Mouse (Mus musculus): ENCODE results near the gene Rnf10. TPM values are rescaled to one million over a fixed set of nuclear protein-coding genes. Genes with fewer than 3 reads are reported as not detected.
A peak's percentile ranks its signal among the peaks of the same experiment; 100 is the strongest.

Rnf10 gene
- total RNA-seq, 2 experiments from 2014 or later: 247 to 258 TPM

DNA sequence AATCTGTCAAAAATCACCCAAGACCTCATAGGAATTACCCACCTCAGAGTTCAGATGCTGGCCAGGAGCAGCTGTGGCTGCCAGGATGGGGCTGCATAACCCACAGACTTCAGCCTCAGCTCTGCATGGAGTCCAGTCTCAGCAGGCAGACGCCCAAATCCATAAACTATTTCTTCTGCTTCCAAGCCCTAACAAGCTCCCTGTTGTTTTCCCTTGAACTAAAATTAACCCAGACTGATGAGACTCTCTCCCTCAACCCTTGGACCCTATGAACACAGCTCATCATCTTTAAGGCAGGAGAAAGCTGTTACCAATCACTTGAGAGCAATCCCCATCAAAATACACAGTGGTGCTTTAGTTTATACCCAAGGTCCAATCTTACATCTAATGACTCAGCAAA lies 17.2 kb downstream of the Rnf10 start:
- DNase-seq (ENCODE audit: low spot score in 2 of 2): no peak
- intact Hi-C loops (cut with DNase I): no loop called here

DNA sequence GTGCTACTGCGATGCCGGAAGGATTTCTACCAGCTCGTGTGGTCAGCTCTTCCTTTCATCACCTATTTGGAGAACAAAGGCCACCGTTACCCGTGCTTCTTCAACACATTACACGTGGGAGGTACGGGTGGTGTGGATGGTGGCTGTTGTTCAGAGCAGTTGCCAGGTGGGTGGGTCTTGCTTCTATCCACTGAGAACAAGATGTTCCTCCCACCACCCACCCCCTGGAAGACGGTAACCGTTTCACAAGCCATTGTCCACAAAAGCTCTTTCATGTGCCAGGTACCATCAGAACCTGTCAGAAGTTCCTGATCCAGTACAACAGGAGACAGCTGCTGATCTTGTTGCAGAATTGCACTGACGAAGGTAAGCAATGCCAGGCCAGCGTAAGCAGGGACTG lies 32.5 kb downstream of the Rnf10 start:
- intact Hi-C loops (cut with DNase I): no loop called here
- peak in 1 of 2 experiments; percentile 60 for DNase-seq (ENCODE audit: low spot score in 2 of 2)

DNA sequence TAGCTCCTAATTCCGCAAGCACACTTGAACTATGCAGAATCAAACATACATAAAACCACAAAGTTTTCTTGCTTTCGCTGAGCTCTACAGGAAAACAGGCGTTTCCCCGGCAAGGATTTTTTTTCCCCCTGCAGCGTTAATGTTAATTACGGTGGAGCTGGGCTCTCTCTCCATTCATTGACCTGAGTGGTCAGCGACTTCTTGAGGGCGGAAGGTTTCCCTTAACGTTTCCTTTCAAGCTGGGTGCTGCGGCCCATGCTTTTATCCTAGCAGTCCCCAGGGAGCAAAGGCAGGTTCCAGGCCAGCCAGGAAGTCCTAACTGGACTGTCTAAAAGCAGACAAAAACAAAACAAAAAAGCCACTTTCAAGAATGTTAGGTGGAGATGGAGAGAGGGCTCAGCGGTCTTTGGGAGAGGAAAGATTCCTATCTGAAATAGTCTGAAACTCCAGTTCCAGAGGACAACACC lies 33.9 kb downstream of the Rnf10 start:
- intact Hi-C loops (cut with DNase I): no loop called here
- no peak for DNase-seq (ENCODE audit: low spot score in 2 of 2)

DNA sequence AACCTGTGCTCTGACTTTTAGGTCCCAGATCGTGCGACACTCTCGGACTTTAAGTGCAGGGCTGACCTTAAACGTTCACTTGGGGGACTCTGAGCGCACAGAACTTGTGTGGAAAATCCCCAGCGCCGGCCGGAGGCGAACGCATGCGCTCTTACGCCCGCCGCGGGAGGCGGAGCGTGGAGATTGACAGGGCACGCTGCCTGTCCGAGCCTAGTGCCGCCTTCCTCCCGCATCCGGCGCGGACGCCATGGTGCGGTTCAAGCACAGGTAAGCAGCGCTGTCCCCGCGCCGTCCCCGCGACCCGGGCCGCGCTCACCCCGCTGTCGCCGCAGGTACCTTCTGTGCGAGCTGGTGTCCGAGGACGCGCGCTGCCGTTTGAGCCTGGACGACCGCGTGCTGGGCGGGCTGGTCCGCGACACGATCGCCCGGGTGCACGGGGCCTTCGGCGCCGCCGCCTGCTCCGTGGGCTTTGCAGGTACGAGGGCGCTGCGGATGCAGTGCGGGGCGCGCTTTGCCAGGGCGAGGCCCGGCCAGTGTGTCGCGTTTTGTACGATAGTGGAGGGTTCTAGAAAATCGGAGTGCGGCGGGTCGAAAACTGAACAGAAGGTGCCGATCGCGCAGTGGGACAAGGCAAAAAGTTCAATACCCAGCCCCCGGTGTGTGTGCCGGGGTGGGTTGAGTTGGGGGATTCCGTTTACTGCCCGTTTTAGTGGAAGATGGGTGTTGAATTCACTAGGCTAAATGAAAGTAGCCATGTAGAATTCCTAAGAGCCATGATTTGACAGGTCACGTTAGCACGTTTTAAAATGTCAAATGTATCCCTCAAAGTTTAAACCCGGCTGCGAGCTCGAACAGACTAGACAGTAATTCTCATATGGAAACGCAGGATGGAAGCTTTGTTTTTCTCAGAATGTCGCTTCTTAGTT lies 34.6 kb downstream of the Rnf10 start:
- DNase-seq (ENCODE audit: low spot score in 2 of 2): peak; percentile 91 to 93
- intact Hi-C loops (cut with DNase I): loop anchor here (2.0 kb wide), 1 partner anchor 51 kb away; no protein-coding TSS in a partner anchor

DNA sequence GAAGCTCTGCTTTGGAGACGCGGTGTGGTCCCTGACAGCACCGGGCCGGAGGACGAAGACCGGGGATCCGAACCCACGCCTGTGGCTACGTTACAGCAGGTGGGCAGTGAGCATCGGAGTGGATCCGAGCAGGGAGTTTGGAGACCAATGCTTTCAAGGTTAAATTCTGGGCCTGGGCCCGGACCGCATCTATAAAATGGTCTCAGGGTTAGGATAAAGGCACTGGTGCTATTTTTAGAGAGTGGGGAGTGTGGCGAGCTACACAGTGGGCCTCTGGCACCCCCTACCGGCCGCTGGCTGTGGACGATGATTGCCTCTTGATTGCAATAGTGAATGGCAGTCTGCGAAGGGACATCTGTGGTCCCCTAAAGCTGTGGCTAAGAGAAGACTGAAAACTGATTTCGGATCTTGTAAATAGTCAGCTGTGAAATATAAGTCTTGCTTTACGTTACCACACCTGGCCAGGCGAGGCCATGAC lies 36.9 kb downstream of the Rnf10 start, which contains the start of gene Pop5:
Gene Pop5, plus strand, starts transcription at position 51 of the 478 bp plus-strand sequence.
- intact Hi-C loops (cut with DNase I): loop anchor here (2.0 kb wide), 4 partner anchors 43 to 257 kb away; no protein-coding TSS in a partner anchor
- peak; percentile 85 for DNase-seq (ENCODE audit: low spot score in 2 of 2)

DNA sequence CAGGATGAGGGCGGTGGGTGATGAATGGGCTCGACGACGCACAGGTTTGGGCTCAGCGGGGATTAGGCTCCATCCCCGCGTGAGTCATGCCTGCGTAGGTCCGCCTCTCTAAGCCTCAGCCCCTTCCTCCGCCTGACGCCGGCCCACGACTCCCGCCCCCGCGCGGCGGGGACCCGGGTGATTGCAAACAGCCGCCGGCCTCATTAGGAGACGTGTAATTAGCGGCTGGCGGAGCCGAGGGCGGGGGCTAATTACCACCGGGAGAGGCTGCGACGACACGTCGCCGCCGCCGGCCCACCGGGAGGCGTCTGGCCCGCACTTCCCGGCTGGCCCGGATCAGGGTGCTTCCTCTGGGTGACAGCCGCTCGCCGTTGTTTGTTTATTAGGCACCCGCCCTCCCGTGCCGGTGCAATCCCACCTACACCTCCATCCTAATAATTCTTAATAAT lies 37.4 kb downstream of the Rnf10 start:
- intact Hi-C loops (cut with DNase I): loop anchor here (2.0 kb wide), 3 partner anchors 43 to 257 kb away; no protein-coding TSS in a partner anchor
- DNase-seq (ENCODE audit: low spot score in 2 of 2): peak; percentile 79 to 82

DNA sequence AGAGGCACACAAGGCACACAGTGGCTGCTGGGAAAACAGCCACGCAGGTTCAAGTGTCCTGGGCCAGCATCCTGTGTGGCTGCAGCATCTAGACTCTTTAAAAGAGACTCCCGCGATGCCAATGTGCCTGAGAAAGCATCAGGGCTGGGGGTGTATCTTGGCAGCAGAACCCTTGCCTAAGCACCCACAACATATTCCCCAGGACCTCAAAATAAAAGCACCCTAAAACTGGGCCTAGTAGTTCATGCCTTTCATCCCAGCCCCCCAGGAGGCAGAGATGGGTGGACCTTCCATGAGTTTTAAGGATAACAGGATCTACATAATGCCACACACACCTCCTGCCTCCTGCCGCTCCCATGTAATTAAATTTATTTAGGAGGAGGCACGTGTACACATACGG lies 38.2 kb downstream of the Rnf10 start:
- peak in 1 of 2 experiments; percentile 63 for DNase-seq (ENCODE audit: low spot score in 2 of 2)
- intact Hi-C loops (cut with DNase I): loop anchor here (2.0 kb wide), 3 partner anchors 42 to 256 kb away; no protein-coding TSS in a partner anchor

DNA sequence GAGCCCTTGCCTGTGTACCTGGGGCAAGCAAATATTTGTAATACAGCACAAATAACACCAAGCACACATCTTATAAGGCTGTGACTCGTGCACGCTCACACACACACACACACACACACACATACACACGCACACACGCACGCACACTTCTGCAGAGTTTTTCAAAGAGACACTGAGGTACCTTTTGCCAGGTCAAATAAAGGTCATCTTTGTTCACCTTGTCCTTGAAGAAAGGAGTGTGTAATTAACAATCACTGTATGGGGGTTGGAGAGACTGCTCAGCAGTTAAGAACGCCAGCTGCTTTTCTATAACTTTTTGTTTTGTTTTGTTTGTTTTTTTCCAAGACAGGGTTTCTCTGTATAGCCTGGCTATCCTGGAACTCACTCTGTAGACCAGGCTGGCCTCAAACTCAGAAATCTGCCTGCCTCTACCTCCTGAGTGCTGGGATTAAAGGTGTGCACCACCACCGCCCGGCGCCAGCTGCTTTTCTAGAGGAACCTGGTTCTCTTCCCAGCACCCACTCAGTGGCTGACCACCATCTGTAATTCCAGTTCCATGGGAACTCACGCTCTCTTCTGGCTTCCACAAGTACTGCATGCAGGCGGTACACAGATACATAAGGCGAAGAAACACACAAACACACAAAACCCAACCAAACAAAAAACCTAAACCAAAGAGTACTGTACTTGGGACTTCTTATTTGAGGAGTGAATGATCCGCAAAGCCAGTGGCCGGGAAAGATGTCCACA lies 39.5 kb downstream of the Rnf10 start:
- intact Hi-C loops (cut with DNase I): no loop called here
- DNase-seq (ENCODE audit: low spot score in 2 of 2): no peak

DNA sequence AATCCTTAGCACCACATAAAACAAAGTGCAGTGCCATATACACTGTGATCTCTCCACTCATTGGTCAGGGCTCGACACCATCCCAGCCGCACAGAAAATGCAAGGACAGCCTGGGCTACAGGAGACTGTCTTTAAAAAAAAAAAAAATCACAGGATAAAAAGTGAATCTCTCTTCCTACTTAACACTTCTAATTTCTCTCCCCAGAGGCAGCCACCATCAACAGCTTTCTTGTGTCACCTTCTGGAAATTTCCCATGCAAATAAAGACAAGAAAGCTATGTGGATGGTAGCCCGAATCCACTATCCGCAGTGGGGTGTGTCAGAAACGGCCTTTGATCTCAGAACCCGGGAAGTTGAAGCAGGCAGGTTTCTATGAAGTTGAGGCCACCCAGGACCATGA lies 40.2 kb downstream of the Rnf10 start:
- intact Hi-C loops (cut with DNase I): no loop called here
- DNase-seq (ENCODE audit: low spot score in 2 of 2): no peak

DNA sequence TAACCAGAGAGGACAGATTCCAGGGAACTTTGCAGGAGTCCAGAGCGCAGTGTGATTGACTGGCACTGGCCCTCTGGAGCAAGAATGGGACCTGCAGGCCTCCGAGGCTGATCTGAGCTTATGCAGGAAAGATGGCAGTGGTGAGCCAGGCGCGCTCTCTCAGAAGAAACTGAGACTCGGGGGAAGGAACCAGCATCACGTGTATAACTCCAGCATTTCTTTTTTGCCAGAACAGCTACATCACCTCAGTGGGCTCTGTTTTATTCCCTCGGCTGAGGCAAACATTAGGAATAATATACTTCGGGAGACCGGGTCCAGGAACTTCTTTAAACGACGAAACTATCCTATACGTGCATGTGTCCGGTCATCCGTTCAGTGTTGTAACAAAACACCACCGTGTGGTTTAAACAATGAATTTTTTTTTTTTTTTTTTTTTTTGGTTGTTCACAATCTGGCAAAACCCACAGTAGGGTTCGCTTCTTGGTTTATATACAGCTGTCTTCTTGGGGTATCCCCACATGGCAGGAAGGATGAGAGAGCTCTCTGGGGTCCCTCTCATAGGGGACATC lies 41.1 kb downstream of the Rnf10 start:
- DNase-seq (ENCODE audit: low spot score in 2 of 2): no peak
- intact Hi-C loops (cut with DNase I): loop anchor here (2.0 kb wide), 1 partner anchor 17 kb away; no protein-coding TSS in a partner anchor

DNA sequence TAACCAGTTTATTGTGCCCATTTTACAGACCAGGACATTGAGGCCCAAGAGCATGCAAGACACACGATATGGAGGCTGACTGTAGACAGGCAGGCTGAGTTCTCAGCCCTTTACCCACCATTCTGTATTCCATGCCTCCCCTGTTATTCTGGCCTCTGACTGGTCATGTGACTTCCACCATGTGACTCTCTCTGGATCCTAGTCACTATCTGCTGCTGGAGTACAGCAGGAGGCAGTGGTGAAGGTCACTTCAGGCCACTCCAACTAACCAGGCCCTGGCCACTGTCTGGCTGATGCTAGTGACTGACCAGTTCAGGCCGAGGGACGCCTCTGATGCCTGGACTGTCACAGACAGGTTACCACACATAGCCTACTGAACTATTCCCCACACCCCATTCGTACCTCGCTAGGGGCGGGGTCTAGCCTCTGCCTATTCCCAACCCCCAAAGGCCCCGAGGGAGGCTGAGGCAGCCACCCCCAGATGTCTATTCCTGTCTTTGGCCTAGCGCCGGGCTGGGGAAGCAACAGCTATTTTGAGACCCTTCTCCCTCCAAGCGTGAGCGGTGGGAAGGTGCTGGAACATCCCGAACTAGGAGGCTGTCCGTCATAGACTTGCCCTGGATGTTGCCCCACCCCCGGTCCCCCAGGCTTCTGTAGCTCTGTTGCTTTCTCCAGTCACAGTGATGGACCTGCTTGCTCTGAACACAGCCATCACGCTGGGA lies 41.7 kb downstream of the Rnf10 start:
- intact Hi-C loops (cut with DNase I): loop anchor here (2.0 kb wide), 1 partner anchor 16 kb away; no protein-coding TSS in a partner anchor
- peak; percentile 81 to 87 for DNase-seq (ENCODE audit: low spot score in 2 of 2)

DNA sequence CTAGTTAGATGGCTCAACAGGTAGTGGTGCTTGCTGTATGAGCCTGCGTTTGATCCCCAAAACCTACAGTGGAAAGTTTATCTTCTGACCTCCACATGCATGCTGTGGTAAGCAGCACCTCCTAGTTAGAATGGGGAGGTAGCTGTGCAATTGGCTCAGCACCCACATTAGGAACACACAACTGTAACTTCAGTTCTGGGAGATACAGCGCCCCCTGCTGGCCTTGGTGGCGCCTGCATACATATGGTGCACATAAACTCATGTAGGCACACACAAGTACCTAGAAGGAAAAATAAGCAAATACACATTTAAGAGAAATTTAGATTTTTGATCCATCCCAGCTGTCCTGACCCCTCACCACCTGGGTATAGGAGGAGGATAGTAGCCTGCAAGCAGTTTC lies 50.2 kb downstream of the Rnf10 start:
- no peak for DNase-seq (ENCODE audit: low spot score in 2 of 2)
- intact Hi-C loops (cut with DNase I): no loop called here

DNA sequence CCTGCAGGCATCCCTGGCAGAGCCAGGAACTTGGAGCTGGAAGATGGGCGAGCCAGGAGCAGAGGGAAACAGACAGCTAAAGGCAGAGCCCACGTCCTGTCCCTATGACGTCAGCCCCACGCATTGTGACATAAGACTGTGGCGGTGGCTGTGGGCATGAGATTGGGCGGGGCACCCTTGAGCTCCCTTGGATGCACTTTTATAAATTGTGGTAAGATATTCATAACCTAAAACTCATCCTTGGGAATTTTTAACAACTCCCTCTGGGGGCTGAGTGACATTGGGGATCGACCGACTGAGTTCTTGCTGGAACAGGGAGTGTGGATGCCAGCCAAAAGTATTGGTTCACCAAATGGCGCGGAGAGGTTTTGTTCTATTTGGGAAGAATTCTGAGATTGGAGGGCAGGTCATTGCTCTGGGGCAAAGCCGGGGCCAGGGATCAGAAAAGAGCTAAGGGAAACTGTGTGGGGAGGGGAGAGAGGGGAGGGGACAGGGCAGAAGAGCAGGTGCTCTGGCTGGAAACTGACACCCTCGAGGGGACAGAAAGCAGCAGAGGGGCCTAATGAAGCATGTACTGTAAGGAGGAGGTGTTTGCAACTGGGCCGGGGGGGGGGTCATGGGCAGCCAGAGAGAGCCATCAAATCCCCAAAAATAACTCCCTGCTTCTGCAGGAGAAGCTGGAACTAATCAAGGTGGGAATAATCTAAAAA lies 51.6 kb downstream of the Rnf10 start:
- intact Hi-C loops (cut with DNase I): no loop called here

DNA sequence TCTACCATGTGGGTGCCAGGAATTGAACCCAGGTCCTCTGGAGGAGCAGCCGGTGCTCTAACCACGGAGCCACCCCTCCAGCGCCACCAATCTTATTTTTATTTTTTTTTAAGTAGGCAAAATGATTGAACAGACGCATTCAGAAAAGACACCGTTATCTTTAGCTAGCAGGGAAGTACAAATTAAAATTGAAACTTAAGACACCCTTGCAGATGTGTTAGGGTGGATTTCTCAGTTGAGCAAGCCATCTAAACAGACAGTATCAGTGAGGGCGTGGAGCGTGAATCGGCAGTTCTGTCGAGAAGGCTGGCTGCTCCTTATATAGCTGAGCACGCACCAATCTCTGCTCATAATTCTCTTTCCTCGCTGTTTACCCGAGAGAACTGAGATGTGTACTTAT lies 54.7 kb downstream of the Rnf10 start:
- intact Hi-C loops (cut with DNase I): no loop called here
- no peak for DNase-seq (ENCODE audit: low spot score in 2 of 2)

More for the DNA sequence above, 51.6 kb downstream of the Rnf10 start:
- DNase-seq (ENCODE audit: low spot score in 2 of 2): peak in 1 of 2 experiments; percentile 75

DNA sequence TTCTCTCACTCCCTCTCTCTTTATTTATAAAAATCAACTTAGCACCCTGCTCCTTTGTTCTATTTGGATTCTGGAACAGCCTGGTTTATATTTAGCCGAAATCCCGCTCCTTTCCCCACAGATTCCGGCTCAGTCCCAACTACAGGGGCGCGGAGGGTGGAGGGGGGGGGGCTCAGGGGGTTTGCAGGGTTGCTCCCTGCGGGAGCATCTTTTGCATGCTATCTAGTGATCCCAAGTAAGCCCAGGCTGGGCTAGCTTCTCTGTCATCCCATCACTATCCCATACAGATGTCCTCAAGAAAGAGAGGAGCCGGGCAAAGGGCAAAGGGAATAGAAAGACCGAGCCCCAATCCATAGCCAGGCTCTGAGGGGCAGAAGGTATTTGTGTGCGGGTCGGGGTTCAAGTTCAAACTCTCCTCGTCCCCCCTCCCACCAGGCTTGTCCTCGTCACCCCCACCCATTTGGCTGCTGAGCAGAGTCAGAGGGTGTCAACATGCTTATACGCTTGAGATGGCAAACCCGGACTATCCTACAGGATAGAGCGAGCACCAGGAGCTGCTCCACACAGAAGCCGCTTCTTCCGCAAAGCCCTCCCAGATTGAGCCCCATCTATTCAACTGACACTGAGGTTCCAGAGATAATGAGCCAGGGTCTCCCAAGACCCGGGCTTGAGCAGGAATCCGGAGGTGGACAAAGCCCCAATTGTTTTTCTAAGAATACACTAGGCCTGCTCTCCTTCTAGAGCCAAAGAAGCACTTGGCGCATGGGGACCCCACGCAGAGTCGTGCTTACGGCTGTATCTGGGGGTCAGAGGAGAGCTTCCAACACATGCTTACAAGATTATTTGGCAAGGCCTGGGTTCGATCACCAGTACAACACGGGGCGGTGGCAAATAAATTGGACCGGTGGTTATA lies 57.2 kb downstream of the Rnf10 start:
- intact Hi-C loops (cut with DNase I): loop anchor here (2.0 kb wide), 1 partner anchor 15 kb away; no protein-coding TSS in a partner anchor
- DNase-seq (ENCODE audit: low spot score in 2 of 2): no peak

DNA sequence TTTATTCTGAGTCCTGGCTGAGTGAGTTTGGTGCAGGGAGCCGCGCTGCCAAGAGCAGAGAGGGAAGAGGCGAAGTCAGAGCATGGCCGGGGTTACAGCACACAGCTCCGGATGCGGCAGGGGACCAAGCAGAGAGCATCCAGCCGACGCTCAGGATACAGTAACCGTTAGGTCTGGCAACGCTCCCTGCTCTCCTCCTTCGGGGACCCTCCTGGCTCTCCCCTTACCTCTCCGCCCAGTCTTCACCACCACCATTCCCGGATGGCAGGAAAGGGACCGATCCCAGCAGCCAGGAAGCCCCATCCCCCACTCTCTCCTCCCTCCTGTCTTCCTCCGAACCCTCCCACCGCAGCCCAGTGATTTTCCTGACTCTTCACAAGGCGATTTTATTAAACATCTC lies 57.8 kb downstream of the Rnf10 start:
- peak; percentile 70 to 81 for DNase-seq (ENCODE audit: low spot score in 2 of 2)
- intact Hi-C loops (cut with DNase I): loop anchor here (2.0 kb wide), 1 partner anchor 16 kb away; no protein-coding TSS in a partner anchor

DNA sequence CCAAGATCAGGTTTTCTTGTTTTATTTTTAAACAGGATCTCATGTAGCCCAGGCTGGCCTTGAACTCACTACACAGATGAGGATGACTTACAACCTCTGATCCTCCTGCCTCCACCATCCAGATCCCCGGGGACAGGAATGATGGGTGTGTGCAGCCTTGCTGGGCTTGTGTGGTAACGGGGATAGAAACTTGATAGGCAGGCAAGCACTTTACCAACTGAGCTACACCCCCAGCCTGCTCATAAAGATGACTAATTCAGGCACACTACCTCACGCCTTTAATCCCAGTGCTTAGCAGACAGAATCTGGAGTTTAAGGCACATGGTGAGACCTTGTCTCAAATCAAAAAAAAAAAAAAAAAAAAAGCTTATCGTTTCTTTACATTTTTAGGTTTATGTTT lies 59.8 kb downstream of the Rnf10 start:
- intact Hi-C loops (cut with DNase I): no loop called here
- DNase-seq (ENCODE audit: low spot score in 2 of 2): peak in 1 of 2 experiments; percentile 34

Data from left cerebral cortex, postnatal 36 days (tissue).